Mouse (Mus musculus) gastrocnemius, adult 2 months (tissue): ENCODE measurements around the gene Ccr4. TPM values are rescaled to one million over a fixed set of nuclear protein-coding genes. Genes with fewer than 3 reads are reported as not detected.

ENCODE experiments used
- DNase-seq: peaks from one replicate; pipeline ENCODE4 v3.0.0; 2022
- H3K27ac ChIP-seq: fragments of 200-600 bp; 2 replicates; pipeline ENCODE4 v1.8.1; 2022; ENCODE audit warnings: mild to moderate bottlenecking
- H3K4me3 ChIP-seq: fragments of 200-600 bp; 2 replicates; pipeline ENCODE4 v1.8.1; 2022; ENCODE audit warnings: mild to moderate bottlenecking, moderate library complexity
- CTCF ChIP-seq: fragments of 200-600 bp; IDR thresholded peaks from 2 replicates; pipeline ENCODE4 v1.8.1; 2022; ENCODE audit warnings: antibody characterized with exemption, mild to moderate bottlenecking, moderate library complexity
- intact Hi-C: fragments of 180-260 bp; cut with DNase I; formaldehyde crosslinking; loops from one replicate; pipeline ENCODE4 v1.15.1; 2025
- total RNA-seq, 2 experiments: library from RNA; stranded (reverse); gene quantifications; 2 replicates each; pipeline ENCODE4 v1.2.3; 2021

Gene Ccr4
- total RNA-seq, 2 experiments from 2014 or later, result not detected

- TF ChIP-seq CTCF, result no peak
- H3K4me3 ChIP-seq, result no peak overlapping the region
- no peak for DNase-seq
- intact Hi-C loops, result no loop called here
- H3K27ac ChIP-seq, result no peak overlapping the region
These were observed 53.1 kb downstream of the Ccr4 start for GRCm38 (mm10) chr9:114451615-114452014.

GRCm38 (mm10) chr9:114449120-114449754 lies 55.5 kb downstream of the Ccr4 start:
- Histone ChIP-seq H3K27ac (no peak overlapping the region), H3K4me3 (no peak overlapping the region)
- DNase-seq, result no peak
- intact Hi-C loops, result no loop called here
- TF ChIP-seq CTCF, result no peak

DNA sequence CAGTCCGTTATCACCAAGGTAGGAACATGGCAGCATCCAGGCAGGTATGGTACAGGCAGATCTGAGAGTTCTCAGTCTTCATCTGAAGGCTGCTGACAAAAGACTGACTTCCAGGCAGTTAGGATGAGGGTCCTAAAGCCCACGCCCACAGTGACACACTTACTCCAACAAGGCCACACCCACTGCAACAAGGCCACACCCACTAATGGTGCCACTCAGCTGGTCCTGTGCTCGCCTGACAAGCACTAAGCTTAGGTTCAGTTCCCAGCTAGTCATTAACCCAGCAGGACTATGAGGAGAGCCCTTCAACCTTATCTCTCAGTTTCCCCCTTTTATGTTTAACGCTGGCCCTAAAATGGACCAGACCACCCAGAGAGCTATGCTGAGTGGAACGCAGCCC lies 56.0 kb downstream of the Ccr4 start:
- TF ChIP-seq CTCF, result no peak

GRCm38 (mm10) chr9:114446887-114447286 lies 57.8 kb downstream of the Ccr4 start:
- intact Hi-C loops, result no loop called here
- Histone ChIP-seq H3K27ac (no peak overlapping the region), H3K4me3 (no peak overlapping the region)
- DNase-seq, result no peak
- no peak for TF ChIP-seq CTCF

More for the DNA sequence above, 56.0 kb downstream of the Ccr4 start:
- H3K4me3 ChIP-seq, result no peak overlapping the region
- intact Hi-C loops, result no loop called here
- H3K27ac ChIP-seq, result no peak overlapping the region
- no peak for DNase-seq

GRCm38 (mm10) chr9:114443351-114443750 lies 61.4 kb downstream of the Ccr4 start:
- intact Hi-C loops, result no loop called here
- DNase-seq, result no peak
- Histone ChIP-seq H3K27ac (no peak overlapping the region), H3K4me3 (no peak overlapping the region)
- TF ChIP-seq CTCF, result no peak

GRCm38 (mm10) chr9:114442893-114443292 lies 61.8 kb downstream of the Ccr4 start:
- TF ChIP-seq CTCF, result no peak
- H3K4me3 ChIP-seq, result no peak overlapping the region
- no peak overlapping the region for H3K27ac ChIP-seq
- no peak for DNase-seq
- intact Hi-C loops, result no loop called here

GRCm38 (mm10) chr9:114442225-114442624 lies 62.5 kb downstream of the Ccr4 start:
- TF ChIP-seq CTCF, result no peak
- Histone ChIP-seq H3K4me3 (no peak overlapping the region), H3K27ac (no peak overlapping the region)
- intact Hi-C loops, result no loop called here
- no peak for DNase-seq

DNA sequence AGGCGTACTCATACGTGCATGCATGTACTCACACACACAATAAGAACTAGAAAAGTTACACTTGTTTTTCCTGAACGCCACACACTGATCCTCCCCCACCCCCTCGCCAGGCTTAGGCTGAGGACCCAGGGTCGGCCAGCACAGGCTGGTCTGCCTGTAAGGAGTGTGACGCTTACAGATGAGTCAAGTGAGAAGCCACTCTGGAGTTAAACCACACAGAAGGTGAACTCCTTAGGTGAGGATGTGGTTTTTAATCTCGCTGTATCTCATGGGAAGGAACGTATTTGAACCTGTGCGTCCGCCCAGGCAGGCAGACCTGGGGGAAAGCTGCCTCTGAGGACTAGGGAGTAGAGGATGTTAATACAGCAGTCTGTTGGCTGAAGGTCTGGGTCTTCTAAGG lies 64.2 kb downstream of the Ccr4 start:
- intact Hi-C loops, result no loop called here
- no peak overlapping the region for H3K4me3 ChIP-seq
- H3K27ac ChIP-seq, result no peak overlapping the region
- TF ChIP-seq CTCF, result no peak
- DNase-seq, result no peak

Other genes starting within 250 kb of the Ccr4 start
- gene Bcl2a1c, start 174.8 kb downstream of the Ccr4 start, total RNA-seq, result not detected
- gene Crtap, start 114.2 kb downstream of the Ccr4 start, total RNA-seq, result 10 to 100 TPM in 1 of 2 experiments, 1 to 10 TPM in 1; 5.6 to 11.1 TPM
- 1 to 10 TPM; 3.2 to 4.4 TPM for gene Glb1, start 103.8 kb downstream of the Ccr4 start, total RNA-seq
- 1 to 10 TPM; 1.5 to 1.6 TPM for gene Tmppe, start 103.8 kb downstream of the Ccr4 start, total RNA-seq
- gene C130032M10Rik, start 10.8 kb upstream of the Ccr4 start, total RNA-seq, result not detected
- gene Trim71, start 59.5 kb upstream of the Ccr4 start, total RNA-seq, result not detected
- gene Cnot10, start 135.3 kb upstream of the Ccr4 start, total RNA-seq, result 10 to 100 TPM; 17.1 TPM
- 10 to 100 TPM; 33.7 to 36.5 TPM for gene Dync1li1, start 183.9 kb upstream of the Ccr4 start, total RNA-seq
- gene Cmtm6, start 226.2 kb upstream of the Ccr4 start, total RNA-seq, result 1 to 10 TPM; 7.3 to 7.9 TPM